8 mouse cellular contexts compared by ENCODE assay signal in genomic region chr16:88289421-88290081, GRCm38 (mm10). TPM values are rescaled to one million over a fixed set of nuclear protein-coding genes. Genes with fewer than 3 reads are reported as not detected.
DNase-seq lines count a peak whose midpoint lies in the region; ATAC-seq and TF ChIP-seq lines count a peak whose summit lies in the region.

No protein-coding gene starts in this region.

- H3K79me2 ChIP-seq in heart, adult 2 months (replicated peaks; ENCODE audit: control insufficient read depth, insufficient read depth, low read length), result no peaks in the 10 kb centered on the region

- WGBS in heart, embryonic 11.5 days (ENCODE audit: insufficient replicate concordance), result under 1% methylated on average over 40 of the region's 40 CpGs
- 2% methylated on average over 40 of the region's 40 CpGs for WGBS in heart, adult 2 months
- WGBS in embryonic facial prominence, embryonic 15.5 days, result under 1% methylated on average over 40 of the region's 40 CpGs
- under 1% methylated on average over 40 of the region's 40 CpGs for WGBS in limb, embryonic 11.5 days

- no peak for TF ChIP-seq CTCF in heart, adult 2 months (IDR thresholded peaks at IDR 0.05)
- no peak for TF ChIP-seq CTCF in E14TG2a.4 (conservative IDR thresholded peaks at IDR 0.05; ENCODE audit: low read length)

- no peak for TF ChIP-seq POLR2A in heart, adult 2 months (IDR thresholded peaks at IDR 0.05; ENCODE audit: insufficient read depth, low read depth, low read length)

- peaks cover 30% of the 10 kb centered on the region for H3K27me3 ChIP-seq in heart, embryonic 11.5 days (ENCODE audit: control insufficient read depth, insufficient read depth, low read length)
- no peaks in the 10 kb centered on the region; the same call in 1 of the 2 replicates for H3K27me3 ChIP-seq in heart, adult 2 months (ENCODE audit: control insufficient read depth, insufficient read depth, low read length)
- peaks cover 40% of the 10 kb centered on the region for H3K27me3 ChIP-seq in E14TG2a.4 (ENCODE audit: insufficient read depth, low read length)
- peaks cover 26% of the 10 kb centered on the region for H3K27me3 ChIP-seq in embryonic facial prominence, embryonic 15.5 days
- H3K27me3 ChIP-seq in limb, embryonic 11.5 days (ENCODE audit: control insufficient read depth, insufficient read depth, low read length), result peaks cover 21% of the 10 kb centered on the region

- ATAC-seq in heart, embryonic 11.5 days (replicated peaks; ENCODE audit: insufficient number of reproducible peaks, low FRiP score, low TSS enrichment), result peak; percentile 53
- peak; percentile 29; the same call in 1 of the 2 replicates for ATAC-seq in embryonic facial prominence, embryonic 15.5 days (ENCODE audit: insufficient number of reproducible peaks, low FRiP score, low TSS enrichment, low read depth)
- ATAC-seq in limb, embryonic 11.5 days (ENCODE audit: insufficient number of reproducible peaks, low FRiP score, low TSS enrichment, low read depth), result peak; percentile 44; the same call in 1 of the 2 replicates
- ATAC-seq in megakaryocyte-erythroid progenitor cell, adult 5-6 weeks (replicated peaks; ENCODE audit: low FRiP score, low TSS enrichment, poor library complexity, severe bottlenecking), result no peak

- peak overlapping the region; percentile 48 for H3K4me3 ChIP-seq in heart, embryonic 11.5 days (ENCODE audit: low read depth, low read length)
- H3K4me3 ChIP-seq in heart, adult 2 months, result no peak overlapping the region
- H3K4me3 ChIP-seq in E14TG2a.4 (replicated peaks; ENCODE audit: low read length), result peak overlapping the region; percentile 76
- peak overlapping the region; percentile 49 for H3K4me3 ChIP-seq in embryonic facial prominence, embryonic 15.5 days (replicated peaks)
- H3K4me3 ChIP-seq in limb, embryonic 11.5 days (ENCODE audit: low read depth, low read length), result peak overlapping the region; percentile 42

- TF ChIP-seq EP300 in heart, adult 2 months (IDR thresholded peaks at IDR 0.05; ENCODE audit: insufficient read depth, low read depth, low read length), result no peak

- intact Hi-C loops in heart, adult 2 months (cut with DNase I), result no loop called here

- H3K9me3 ChIP-seq in heart, embryonic 11.5 days (replicated peaks; ENCODE audit: control insufficient read depth, low read length), result no peaks in the 10 kb centered on the region
- H3K9me3 ChIP-seq in E14TG2a.4 (ENCODE audit: low read length), result no peaks in the 10 kb centered on the region
- H3K9me3 ChIP-seq in embryonic facial prominence, embryonic 15.5 days (replicated peaks), result no peaks in the 10 kb centered on the region
- no peaks in the 10 kb centered on the region for H3K9me3 ChIP-seq in limb, embryonic 11.5 days (ENCODE audit: control insufficient read depth, low read length)

- H3K36me3 ChIP-seq in heart, embryonic 11.5 days (ENCODE audit: control insufficient read depth, insufficient read depth, low read length), result no peaks in the 10 kb centered on the region
- H3K36me3 ChIP-seq in heart, adult 2 months (ENCODE audit: control insufficient read depth, insufficient read depth, low read length), result no peaks in the 10 kb centered on the region
- no peaks in the 10 kb centered on the region for H3K36me3 ChIP-seq in E14TG2a.4 (ENCODE audit: insufficient read depth, low read length)
- no peaks in the 10 kb centered on the region for H3K36me3 ChIP-seq in embryonic facial prominence, embryonic 15.5 days
- H3K36me3 ChIP-seq in limb, embryonic 11.5 days (ENCODE audit: control insufficient read depth, insufficient read depth, low read length), result no peaks in the 10 kb centered on the region

- no peak for DNase-seq in heart, adult 2 months
- peak; percentile 62 for DNase-seq in limb, embryonic 11.5 days (ENCODE audit: low spot score)
- DNase-seq in retina, postnatal 1 day, result peak; percentile 60
- DNase-seq in testis, postnatal 14 days (ENCODE audit: low spot score), result no peak

- H3K4me2 ChIP-seq in heart, embryonic 11.5 days, result peak overlapping the region; percentile 89
- H3K4me2 ChIP-seq in embryonic facial prominence, embryonic 15.5 days (replicated peaks), result peak overlapping the region; percentile 94
- H3K4me2 ChIP-seq in limb, embryonic 11.5 days (ENCODE audit: low read depth, severe bottlenecking), result peak overlapping the region; percentile 97

- H3K4me1 ChIP-seq in heart, embryonic 11.5 days (ENCODE audit: control insufficient read depth, insufficient read depth, low read length), result no peaks in the 10 kb centered on the region
- H3K4me1 ChIP-seq in heart, adult 2 months (ENCODE audit: control insufficient read depth, insufficient read depth, low read length), result no peaks in the 10 kb centered on the region
- peaks cover 8% of the 10 kb centered on the region for H3K4me1 ChIP-seq in E14TG2a.4 (replicated peaks; ENCODE audit: low read depth, low read length)
- peaks cover 15% of the 10 kb centered on the region for H3K4me1 ChIP-seq in embryonic facial prominence, embryonic 15.5 days
- H3K4me1 ChIP-seq in limb, embryonic 11.5 days (ENCODE audit: control insufficient read depth, insufficient read depth, low read length), result no peaks in the 10 kb centered on the region

- H3K9ac ChIP-seq in heart, embryonic 11.5 days (ENCODE audit: low read depth, low read length), result no peak overlapping the region
- H3K9ac ChIP-seq in heart, adult 2 months (ENCODE audit: low read depth, low read length), result no peak overlapping the region
- H3K9ac ChIP-seq in embryonic facial prominence, embryonic 15.5 days, result no peak overlapping the region
- H3K9ac ChIP-seq in limb, embryonic 11.5 days (ENCODE audit: low read length), result peak overlapping the region; percentile 22; the same call in 1 of the 2 replicates

- H3K27ac ChIP-seq in heart, embryonic 11.5 days (ENCODE audit: low read depth, low read length), result no peak overlapping the region
- no peak overlapping the region for H3K27ac ChIP-seq in heart, adult 2 months
- no peak overlapping the region for H3K27ac ChIP-seq in embryonic facial prominence, embryonic 15.5 days (replicated peaks)
- no peak overlapping the region for H3K27ac ChIP-seq in limb, embryonic 11.5 days (replicated peaks; ENCODE audit: low read depth, low read length)

RNA-seq across cellular contexts. Expression of gene Grik1, which starts 0.5 kb away (rescaled TPM):
- 0.46 and 0.82 TPM in 2 replicates for polyA plus RNA-seq in heart, embryonic 11.5 days (2014; fragmentation: Nextera tagmentation; extraction: Ambion mirVana)
- not detected for total RNA-seq in heart, adult 2 months (2021)
- not detected in 2 replicates for polyA plus RNA-seq in heart, adult 2 months (2012; rRNA removed)
- 2.6 and 3.2 TPM in 2 replicates for polyA plus RNA-seq in embryonic facial prominence, embryonic 15.5 days (2015; fragmentation: Nextera tagmentation; extraction: Ambion mirVana)
- polyA plus RNA-seq in limb, embryonic 11.5 days (2014; fragmentation: Nextera tagmentation; extraction: Ambion mirVana), result 0.84 and 1.3 TPM in 2 replicates
- not detected in 2 replicates for total RNA-seq in megakaryocyte-erythroid progenitor cell, adult 5-6 weeks (2014; fragmentation: Nextera tagmentation)
- total RNA-seq in megakaryocyte-erythroid progenitor cell, adult 5-6 weeks (2017), result not detected in 2 replicates

Comparison
In these comparisons a context has a peak if more than half of its experiments do, and no peak if none do; other contexts are left out.
1. DNase-seq: peak in limb, embryonic 11.5 days (single experiment) and retina, postnatal 1 day (single experiment); none in heart, adult 2 months (0 of 2) and testis, postnatal 14 days (single experiment).
2. Peak in every context shown above with its lines, with median percentiles within 50 percentile points of each other: H3K4me2 ChIP-seq.